Mouse (Mus musculus) spleen, embryonic (tissue): ENCODE results near the gene Shank2.

Experiments used
- CTCF ChIA-PET: fragments of 350-600 bp; sonication (Branson Sonifier 250); formaldehyde crosslinking; loops from one replicate; lab custom pipeline; 2022; lab: Charles Lee

The Shank2 gene

DNA sequence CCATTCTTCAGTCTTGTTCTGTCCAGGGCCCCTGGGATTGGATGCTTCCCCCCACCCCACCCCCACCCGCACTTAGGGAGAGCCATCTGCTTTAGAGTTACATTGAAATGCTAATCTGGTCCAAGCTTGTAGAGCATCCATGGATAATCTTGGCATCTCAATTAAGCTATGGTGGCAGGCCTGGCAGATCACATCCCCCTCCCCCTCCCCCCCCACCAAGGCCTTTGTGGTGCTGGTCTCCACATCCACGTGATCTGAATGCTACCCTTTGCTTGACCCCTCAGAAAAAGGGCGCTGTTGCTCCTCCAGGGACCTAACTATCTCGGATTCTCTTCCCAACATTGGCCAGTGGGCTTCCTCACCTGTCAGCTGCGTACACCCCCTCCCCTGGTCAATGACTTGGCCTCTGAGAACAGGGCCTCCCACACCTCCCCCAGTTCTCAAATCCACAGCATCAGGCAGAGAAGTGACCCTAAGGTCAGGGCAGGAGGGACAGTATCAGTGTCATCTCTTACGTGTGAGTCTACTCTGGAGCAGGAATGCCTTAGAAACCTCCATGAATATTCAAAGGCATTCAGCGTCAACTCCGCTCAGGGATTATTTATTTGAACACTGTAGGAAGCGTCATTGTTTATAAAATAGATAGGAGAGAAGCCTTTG is 104.8 kb downstream of the Shank2 start:
- CTCF ChIA-PET: no interaction called here

DNA sequence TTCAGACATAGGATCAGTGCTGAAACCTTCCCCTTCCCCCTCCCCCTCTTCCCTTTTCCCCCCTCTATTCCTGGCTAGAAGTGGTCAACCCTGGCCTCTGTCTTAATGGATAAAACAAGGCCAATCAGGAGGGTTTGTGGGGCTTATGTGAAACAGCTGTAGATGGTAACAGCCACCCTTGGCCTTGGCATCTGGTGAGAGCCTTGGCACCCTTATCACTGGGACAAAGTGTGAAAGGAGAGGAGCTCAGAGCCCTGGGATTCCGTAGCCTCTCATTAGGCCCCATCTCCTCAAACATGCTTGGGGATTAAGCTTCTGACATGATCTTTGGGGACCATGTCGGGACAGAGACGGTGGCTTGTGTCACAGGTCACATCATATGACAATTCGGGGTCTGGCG is 106.4 kb downstream of the Shank2 start:
- CTCF ChIA-PET: no interaction called here

DNA sequence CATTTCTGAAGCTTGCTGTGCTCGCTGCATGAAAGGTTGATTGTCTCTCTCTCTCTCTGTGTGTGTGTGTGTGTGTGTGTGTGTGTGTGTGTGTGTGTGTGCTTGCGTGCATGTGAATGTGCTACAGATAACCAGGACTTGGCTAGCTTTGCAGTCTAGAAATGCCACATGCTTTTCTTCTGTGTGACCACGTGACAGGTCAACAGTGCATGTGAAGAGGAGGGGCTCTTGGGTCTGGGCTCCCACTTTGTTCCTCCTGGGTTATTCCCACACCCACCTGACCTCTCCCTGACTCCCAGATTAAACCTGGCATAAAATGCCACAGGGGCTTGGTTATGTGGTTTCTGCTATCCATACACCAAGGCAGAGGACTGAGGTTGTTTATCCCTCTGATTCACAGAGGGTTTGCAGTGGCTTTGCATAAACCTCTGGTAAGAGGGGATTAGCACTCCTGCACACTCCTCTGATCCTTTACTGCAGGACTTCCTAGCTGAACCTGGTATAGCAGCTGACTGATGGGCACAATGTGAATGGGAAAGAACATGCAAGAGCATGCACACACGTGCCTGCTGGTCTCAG is 109.4 kb downstream of the Shank2 start:
- CTCF ChIA-PET: no interaction called here

DNA sequence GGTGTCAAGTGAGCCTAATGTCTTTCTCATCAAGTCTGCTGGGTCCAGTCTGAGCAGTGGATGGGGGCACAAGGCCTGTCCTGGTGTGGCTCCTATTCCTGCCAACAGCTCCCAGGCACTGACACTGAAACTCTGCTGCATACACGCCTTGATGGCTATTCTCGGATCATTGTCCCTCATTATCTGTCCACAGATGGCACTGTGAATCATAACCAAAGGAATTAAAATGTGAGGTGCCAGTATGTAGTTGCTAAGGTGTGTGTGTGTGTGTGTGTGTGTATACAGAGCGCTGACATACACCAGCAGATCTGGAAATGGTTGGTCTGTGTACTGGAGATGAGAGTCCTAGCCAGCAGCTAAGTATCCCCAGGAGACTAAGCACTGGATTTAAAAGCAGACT is 110.3 kb downstream of the Shank2 start:
- CTCF ChIA-PET: no interaction called here

DNA sequence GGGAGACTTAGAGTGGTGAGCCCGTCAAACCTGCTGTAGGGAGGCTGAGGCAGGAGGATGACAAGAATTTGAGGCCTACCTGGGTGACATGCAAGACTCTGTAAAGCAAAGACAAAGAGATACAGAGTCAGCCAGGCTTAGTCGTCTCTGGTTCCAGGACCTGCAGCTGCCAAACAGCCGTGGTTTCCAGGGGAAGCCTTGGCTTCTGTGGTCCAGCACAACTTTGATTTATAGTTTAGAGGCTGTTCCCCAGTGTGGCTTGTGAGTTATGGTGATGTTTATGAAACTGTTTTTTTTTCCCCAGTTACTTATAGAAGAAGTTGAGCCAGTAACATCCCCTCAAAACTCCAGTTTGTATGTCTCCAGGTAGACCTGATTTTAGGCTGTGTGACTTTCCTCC is 112.5 kb downstream of the Shank2 start:
- CTCF ChIA-PET: no interaction called here

DNA sequence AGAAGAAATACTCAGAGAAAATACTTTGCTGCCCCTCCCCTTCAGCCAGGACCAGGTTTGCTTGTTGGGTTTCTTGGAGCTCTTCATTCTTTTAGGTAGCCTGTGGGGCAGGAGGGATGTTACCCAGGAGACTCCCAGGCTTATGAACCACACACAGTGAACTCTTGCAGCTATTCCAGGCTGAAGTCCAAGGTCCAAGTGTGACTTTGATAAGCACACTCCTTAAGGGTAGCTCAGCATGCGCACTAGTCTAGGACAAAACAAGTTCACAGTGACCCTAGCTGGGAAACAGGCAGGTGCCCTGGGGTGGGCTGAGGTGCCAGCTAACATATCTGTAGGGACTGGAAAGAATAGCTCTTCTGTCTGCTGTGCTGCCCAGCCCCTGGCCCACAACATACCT is 117.8 kb downstream of the Shank2 start:
- CTCF ChIA-PET: no interaction called here

DNA sequence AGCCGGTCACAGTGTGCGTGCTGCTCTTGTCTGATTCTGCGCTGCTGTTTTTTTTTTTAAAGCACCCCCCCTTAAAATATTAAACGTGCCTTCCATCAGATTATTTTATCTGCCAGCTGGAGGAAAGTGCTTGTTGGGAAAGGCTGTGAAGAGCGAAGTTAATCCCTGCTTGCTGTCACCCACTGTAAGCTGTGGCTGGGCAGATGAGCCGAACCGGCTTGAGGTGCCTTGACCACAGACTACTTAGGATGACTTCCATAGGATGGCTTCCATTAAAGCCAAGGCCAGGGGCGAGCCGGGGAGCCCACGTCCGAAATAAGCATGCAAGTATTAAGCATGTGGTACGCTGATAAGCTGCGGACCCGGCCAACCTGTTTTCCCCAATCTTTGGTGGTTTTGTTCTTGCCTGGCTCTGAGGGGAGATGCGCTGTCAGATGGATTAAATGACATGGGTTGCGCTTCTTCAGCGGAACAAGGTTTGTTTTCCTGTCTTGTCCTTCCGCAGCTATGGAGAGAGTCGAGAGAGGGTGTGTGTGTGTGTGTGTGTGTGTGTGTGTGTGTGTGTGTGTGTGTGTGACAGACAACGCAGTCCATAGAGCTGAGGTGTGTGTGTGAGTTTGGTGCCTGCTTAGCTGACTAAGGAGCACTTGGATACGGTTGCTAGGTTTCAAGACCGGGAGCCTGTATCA is 131.1 kb downstream of the Shank2 start:
- CTCF ChIA-PET: no interaction called here

DNA sequence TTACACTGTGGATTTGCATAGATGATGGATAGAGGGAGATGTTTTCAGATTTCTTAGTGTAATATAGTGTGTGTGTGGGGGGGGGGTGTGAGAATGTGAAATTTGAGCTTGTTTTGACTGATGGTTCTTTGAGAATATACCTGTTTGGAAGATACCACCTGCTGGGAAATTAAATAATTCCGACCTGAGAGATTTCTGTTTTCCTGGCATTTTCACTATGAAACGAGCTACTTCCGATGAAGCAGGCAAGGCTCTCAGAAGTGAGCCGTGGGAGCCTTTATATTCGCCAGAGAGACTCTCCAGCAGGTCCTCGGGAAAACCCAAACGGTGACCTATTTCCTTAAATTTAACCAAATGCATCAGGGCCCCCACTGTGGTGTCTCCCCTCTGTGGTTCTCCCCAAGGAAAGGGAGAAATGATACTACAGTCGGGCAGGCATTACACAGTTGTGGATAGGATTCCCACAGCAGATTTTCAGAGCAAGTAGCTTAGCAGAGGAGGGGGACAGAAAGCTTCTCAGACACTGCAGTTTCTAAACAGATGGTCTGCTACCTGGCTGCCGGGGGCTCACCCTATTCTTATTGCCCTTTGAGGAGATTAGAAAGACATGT is 131.8 kb downstream of the Shank2 start:
- CTCF ChIA-PET: no interaction called here

DNA sequence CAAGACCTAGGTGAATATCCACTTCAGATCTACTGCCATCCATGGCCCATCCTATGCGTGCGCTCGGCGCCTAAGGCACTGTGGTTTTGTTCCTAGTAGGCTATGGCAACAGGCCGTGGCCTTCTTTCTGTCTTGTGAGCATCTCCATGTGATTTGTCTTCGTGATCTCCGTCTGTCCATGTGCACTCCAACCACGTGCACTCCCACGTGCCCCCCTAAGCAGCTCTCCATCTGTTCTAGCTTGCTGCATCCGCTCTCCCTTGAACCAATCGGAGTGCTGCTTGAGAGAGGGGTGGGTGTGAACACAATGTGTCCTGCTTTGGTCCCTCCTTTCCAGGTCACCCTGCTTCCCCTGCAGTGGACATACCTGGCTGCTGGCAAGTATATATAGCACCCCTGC is 133.0 kb downstream of the Shank2 start:
- CTCF ChIA-PET: no interaction called here

DNA sequence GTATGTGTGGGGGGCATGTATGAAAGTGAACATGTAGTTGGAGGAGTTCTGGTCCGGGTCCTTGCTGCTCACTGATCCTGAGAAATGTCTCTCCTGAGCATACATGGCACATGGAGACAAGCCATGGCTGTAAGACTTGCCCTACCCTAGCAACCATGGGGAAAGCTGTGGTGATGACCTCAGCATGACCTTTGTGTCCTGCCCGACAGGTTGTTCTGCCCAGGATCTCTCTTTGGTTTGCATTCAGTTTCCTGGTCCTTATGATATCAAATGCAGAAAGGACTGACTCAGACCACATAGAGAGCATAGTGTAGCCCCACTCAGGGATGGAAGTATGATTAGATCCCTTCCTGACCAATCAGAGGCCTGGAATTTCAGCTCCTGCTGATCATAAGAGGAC is 136.1 kb downstream of the Shank2 start:
- CTCF ChIA-PET: no interaction called here

DNA sequence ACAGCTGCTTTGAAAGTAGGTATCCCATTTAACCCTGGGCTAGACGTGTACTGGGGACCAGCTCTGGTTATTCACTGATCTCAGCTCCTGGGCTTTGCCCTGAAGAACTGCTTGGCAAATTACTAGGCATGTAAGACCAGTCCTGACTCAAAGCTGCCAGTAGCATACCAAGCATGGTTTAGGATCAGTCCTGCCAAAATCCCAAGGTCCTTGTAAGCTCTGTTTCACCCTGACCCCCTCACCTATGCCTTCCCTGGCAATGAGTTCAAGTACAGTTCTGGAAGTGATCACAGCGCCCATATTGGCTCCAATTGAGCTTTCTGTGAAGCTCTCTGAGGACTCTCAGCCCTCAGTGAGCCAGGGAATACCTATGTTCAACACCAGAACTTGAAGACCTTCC is 136.7 kb downstream of the Shank2 start:
- CTCF ChIA-PET: no interaction called here

DNA sequence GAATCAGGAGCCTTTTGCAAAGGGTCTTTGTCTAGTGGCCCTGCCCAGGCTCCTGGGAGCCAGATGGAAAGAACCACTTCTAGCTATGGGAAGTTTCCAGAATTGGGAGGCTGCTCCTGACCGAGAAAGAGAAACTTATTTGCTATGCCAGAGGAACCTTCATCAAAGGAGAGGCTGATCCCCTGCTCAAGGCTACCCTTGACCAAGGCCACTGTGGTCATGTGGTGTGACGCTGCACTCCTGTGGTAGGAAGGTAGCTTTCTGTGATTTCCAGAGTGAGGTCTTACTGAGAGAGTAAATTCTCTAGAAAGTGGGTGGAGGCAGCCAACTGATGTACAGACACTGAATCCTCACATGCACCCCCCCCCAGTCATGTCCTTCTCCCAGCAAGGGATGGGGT is 138.0 kb downstream of the Shank2 start:
- CTCF ChIA-PET: no interaction called here

DNA sequence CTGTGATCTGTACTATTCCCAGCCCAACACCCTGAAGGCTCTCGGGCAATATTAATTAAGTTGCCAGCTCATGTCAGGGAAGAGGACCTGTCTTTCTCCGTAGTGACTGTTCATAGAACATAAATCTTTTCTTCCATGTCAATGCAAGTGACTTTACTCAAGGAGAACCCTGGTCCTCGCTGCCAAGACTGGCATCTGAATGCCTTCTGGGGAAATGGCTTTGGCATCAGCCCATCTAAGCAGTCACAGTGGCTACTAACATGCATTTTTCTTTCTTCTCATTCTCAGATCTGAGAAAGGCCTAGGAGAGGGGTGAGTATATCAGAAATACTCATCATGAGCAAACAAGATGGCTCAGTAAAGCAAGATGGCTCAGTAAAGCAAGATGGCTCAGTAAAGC is 138.7 kb downstream of the Shank2 start:
- CTCF ChIA-PET: no interaction called here

DNA sequence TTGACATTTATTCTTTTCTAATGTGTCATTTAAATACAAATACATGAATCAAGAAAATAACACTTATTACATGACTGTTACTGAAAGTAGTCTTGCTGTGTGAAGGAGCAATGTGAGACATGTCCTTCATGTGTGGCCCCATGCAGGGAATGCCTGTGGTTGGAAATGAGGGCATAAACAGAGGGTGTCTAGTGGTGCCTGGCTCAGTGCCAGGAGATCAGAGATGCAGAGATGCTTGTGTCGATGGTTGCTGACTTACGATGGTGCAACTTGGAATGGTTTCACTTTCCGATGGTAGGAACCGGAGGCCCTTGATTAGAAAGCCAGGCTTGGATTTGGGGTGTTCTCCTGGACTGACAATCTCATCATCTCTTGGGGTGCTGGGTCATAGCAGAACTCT is 140.3 kb downstream of the Shank2 start:
- CTCF ChIA-PET: no interaction called here

DNA sequence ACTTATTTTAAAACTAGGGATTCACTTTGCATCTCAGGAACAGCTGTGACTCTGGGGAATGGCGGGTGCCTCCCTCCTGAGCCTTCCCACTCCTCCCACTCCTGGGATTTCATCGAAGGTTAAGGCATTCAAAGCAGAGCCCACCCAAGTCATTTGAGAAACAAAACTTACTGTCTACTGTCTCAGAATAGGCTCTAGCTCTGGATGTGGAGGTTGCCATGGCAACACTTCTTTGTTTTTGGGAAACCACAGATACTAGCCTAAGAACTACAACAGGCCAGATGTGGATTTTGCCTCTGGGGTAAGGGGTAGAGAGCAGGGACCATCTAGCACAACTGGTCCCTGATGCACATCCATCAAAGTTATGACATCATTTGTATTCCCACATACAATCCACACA is 142.2 kb downstream of the Shank2 start:
- CTCF ChIA-PET: no interaction called here

DNA sequence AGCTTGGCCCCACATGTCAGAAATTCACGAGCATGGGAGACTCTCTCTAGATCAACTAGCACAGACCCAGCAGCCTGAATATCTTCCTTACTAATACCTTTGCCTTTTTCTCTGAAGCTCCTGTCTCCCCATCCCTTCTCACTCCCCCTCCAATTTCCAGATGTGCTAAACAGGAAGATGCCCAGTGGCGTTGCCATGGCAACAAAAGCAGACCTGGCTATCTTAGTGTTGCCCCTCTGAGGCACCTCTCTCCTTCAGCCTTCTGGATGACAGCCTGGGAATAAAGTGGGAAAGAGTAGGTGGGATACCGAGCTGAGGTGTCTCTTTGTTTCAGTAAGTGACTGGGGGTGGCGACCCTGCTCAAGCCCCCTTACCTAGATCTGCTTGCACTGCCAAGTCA is 146.4 kb downstream of the Shank2 start:
- CTCF ChIA-PET: no interaction called here

DNA sequence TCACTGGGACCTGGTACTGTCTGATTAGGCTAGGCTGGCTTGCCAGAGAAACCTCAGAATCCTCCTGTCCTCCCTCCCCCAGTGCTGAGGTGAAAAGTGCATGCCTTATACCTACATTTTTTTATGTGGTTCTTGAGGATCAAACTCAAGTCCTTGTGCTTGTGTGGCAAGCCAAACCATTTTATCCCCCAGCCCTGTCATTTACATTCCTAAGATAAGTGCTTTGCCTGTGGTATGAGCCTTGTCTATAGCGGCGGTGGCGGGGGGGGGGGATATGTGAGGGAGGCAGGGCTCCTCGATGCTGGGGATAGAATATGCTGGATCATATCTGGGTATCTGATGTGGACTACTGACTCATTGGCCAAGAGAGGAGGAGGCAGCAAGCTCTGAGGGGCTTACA is 151.4 kb downstream of the Shank2 start:
- CTCF ChIA-PET: no interaction called here

DNA sequence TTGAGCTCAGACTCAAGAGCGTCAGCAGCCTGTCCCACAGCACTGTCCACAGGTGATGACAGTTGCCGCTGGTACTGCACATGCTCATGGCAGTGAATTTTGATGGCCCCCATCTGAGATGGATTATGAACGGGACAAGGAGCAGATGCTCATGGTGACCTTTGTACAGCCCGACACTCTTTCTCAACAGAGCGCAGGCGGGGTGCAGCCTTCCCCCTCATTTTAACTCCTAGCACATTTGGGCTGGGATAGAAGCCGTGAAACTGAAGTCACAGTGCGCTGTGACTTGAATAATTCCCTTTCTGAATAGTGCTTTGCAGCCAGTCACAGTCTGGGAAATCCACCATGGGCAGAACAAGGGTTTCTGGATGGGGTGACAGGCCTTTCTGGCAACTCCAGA is 152.0 kb downstream of the Shank2 start:
- CTCF ChIA-PET: no interaction called here

DNA sequence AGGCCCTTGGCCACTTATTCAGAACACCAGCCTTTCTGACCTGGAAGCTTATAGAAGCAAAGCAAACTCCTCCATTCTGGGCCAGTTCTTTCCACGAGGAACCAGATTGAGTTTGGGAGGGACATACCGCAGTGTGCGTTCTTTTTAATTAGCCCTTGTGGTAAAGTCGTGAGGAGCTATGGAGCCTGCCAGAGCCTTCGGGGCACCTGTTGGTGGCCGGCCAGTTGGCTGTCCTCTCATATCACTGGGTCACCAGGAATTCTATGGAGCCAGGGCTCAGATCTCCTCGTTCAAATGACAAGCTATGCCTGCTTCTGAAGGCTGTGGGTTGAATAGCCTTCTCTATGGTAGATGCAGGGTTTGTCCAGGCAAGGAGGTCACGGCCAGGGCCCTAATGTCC is 156.2 kb downstream of the Shank2 start:
- CTCF ChIA-PET: no interaction called here

DNA sequence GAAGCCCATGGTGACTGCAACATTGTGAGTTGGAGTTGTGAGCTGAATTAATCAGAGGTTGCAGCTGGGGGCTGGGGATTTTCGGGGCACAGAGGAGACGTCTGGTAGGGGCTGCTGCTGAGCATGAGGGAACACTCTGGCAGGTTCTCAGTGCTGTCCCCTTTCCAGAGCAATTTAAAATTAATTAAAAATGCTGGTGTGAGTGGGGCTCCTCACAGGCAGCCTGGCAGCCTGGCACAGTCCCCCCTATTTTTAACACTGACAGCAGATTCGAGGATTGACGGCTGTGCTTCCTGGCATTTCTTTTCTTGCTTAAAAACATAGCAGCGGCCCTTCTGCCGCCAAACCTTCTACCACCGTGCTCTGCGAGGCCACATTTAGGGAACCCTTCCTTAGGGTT is 157.8 kb downstream of the Shank2 start:
- CTCF ChIA-PET: no interaction called here

DNA sequence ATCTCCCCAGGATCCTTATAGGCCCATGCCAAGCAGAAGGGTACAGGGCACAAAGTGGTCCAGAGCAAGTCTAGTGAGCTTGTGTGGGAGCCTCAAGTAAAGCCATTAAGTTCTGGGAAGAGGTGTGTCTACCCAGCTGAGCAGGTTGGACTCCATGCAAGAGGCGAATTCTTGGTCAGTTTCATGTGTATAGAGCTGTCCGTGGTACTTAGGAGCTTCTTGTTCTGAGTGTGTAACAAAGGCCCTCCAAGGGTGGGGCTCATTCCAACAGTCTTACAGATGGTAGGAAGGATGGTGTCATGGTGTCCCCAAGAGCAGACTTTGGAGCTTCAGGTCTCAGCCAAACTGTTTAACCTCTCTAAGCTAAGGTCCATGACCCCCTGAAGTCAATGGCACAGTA is 158.3 kb downstream of the Shank2 start:
- CTCF ChIA-PET: no interaction called here

DNA sequence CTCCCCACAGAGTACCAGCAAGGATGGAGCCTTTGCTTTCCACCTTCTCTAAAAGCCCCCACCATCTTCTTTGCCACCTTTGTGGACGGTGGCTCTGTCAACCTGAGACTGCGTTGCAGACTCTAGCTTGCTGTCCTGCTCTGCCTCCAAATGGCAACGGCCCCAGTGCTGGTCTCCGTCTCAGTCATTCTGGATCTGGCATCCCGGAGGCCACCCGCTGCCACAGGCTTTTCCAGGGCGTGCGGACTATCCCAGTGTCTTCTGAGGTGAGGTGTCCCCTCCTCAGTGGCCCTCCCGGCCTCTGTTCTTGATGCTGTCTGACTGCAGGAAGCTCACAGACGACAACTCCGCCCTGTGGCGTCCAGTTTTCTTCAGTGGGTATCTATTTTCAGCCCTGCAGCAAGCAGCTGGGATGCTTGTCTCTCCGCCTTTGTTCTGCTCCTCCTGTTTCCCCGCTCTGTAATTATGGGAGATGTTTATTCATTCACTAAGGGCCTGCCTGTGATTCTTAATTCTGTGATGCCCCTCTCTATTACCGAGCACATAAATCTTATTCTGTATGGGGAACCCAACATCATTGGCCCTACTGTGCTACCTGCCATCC is 159.0 kb downstream of the Shank2 start:
- CTCF ChIA-PET: no interaction called here

DNA sequence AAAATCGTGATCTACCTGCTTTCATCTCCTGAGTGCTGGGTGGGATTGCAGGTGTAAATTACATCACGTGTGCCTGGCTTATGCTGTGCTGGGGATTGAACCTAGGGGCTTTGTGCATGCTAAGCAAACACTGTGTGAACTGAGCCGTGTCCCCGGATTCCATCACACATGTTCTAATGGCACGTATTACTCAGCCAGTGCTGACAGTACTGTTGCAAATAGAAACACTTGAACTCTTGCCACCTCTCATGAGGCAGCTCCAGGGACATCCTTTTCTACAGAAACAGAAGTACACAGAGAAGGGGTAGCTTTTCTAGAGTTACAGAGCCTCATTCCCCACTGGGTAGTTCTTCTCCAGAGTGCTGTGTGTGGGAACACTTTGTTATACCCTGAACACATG is 168.5 kb downstream of the Shank2 start:
- CTCF ChIA-PET: no interaction called here
